Mouse (Mus musculus) adrenal gland, adult 10 weeks (tissue): ENCODE measurements around the gene Trub1. TPM values are rescaled to one million over a fixed set of nuclear protein-coding genes. Genes with fewer than 3 reads are reported as not detected.

ENCODE experiments used
- polyA plus RNA-seq: library from polyadenylated mRNA; stranded (reverse); fragments of 350-450 nt; fragmentation: Illumina TruSeq; extraction: RNeasy Lipid Tissue Mini Kit (QIAGEN cat#74804); gene quantifications from one replicate; pipeline ENCODE4 v1.2.3, GENCODE M21; 2014; ENCODE audit warnings: low read depth, low replicate concordance

Trub1 gene
- 18.7 TPM for polyA plus RNA-seq

GRCm38 (mm10) chr19:57452492-57453217 is at the start of gene Trub1:
Gene Trub1 (plus strand): TSS chr19:57452912.

Other genes starting within 250 kb of the Trub1 start
- 19.3 TPM for gene Ablim1, start 138.0 kb upstream of the Trub1 start, polyA plus RNA-seq
- 24.9 TPM for gene Fam160b1, start 92.2 kb upstream of the Trub1 start, polyA plus RNA-seq
- 36.2 TPM for gene Atrnl1, start 158.1 kb downstream of the Trub1 start, polyA plus RNA-seq